Mouse (Mus musculus) ovary, adult 2 months (tissue): ENCODE measurements around the gene Lyg2. TPM values are rescaled to one million over a fixed set of nuclear protein-coding genes. Genes with fewer than 3 reads are reported as not detected.

ENCODE experiments used
- polyA plus RNA-seq: library from polyadenylated mRNA; depleted of rRNA; stranded (reverse); fragments of >200 nt; gene quantifications from 2 replicates; pipeline ENCODE4 v1.2.3, GENCODE M21; 2012; rRNA removed

Lyg2 gene
- polyA plus RNA-seq = 0.05 TPM in 1 of 2 replicates, not detected in the other

DNA sequence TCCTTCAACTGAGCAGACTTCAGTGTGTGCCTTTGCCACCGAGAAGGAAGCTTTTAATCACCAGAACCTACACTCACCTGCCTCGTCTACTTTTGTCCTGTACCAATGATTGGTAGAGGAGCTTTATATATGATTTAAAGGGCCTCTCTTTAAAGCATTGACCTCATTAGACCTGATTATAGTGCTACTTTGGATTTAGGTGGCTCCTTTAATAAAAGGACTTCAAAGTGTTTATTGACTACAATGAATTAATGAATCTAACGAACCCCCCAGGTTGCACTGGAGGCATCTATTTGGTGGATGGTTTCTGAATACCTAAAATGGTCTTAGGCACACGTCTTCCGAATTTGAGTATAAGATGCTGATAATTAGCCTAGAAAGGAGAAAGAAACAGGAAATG lies at the start of gene Lyg2:
Gene Lyg2, minus strand, starts transcription at position 101 of the 400 bp plus-strand sequence.

DNA sequence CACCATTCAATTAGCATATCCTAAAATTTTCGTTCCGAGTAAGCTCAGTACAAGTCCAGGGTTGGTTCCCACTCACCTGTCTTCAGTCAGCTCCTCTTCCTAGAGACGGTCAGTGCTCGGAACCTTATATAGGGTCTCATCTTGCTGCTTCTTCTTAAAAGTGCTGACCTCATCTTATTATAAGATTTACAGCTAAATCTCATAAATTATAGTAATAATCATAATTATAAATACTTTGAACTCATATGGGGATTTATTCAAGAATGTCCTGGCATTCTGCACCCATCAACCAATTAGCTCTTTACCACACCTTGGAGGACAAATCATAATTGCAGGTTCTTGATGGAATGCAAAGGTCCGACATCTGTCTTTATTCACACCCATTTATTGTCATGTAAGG lies 41.4 kb upstream of the Lyg2 start, which contains the start of gene Lyg1:
Gene Lyg1, minus strand, starts transcription at position 101 of the 400 bp plus-strand sequence.

DNA sequence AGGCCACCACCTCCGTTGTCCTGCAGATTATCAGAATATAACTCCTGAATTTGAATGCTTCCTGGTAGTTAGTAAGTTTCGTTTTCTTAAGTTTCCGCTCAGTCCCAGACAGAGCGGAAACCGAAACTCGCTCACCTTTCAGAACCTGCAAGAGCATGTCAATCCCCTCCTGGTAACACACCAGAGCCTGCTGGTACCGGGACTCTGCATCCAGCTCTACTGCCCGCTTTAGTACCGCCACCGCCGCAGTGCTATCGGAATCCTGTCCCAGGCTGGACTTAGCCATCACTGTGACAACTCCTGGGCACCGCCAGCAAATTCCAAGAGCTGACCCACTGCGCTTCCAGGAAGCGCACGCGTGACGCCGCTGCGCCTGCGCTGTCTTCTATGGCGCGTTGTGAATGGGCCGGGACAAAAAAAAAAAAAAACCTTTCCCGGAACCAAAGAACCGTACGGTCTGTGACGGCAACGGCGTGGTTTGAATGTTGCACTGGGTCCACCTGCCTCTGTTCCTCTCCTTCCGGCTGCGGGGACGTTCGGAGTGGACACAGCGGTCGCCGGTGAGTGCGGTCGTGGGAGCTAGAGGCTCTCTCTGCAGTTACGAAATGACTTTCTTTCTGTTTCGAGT lies 26.2 kb downstream of the Lyg2 start, which contains the start of the genes Mitd1 and Mrpl30:
Gene Mitd1, minus strand, starts transcription at position 387 of the 628 bp plus-strand sequence.
Gene Mrpl30, plus strand, starts transcription at position 453 of the 628 bp plus-strand sequence.

DNA sequence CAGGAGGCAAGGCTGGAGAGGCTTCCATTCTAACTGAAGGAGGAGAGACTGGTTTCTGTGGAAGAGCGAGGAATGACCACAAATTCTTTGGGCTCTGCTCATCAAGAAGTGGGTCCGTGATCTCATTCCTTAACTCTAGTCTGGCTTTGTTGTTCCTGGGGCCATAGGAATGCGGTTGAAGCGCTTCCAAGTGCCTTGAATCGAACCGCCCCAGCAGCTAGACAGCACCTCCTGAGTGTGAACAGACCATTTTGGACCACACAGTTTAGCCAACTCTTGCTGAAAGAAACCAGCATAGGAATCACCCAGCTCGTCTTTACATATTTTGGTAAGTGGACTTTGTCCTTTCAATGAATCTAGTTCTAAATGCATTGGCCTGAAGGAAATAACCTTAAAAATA lies 44.6 kb downstream of the Lyg2 start, which contains the start of gene Lipt1:
Gene Lipt1, plus strand, starts transcription at position 35 of the 400 bp plus-strand sequence.

DNA sequence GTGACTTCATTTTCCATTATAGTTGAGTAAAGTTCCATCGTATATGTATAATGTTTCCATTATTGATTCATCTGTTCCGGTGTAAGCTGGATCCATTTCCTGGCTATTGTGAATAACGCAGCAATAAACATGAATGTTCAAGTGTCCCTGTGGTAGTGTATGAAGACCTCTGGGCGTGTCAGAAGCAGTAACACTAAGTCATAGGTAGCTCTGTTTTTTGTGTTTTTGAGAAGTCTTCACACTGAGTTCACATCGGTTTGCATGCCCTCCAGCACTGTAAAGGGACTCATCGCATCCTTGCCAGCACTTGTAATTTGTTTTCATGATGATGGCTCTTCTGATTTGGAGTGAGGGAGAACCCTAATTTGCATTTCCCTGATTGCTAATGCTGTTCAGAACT lies 50.0 kb downstream of the Lyg2 start, which contains the start of gene Tsga10:
Gene Tsga10, minus strand, starts transcription at position 144 of the 400 bp plus-strand sequence.

Other genes starting within 250 kb of the Lyg2 start
- 13.2 and 14.4 TPM in 2 replicates for gene 2010300C02Rik, start 196.4 kb downstream of the Lyg2 start, polyA plus RNA-seq
- gene Tsga10, start 50.1 kb downstream of the Lyg2 start, polyA plus RNA-seq = 0.54 and 0.61 TPM in 2 replicates
- gene Lipt1, start 44.8 kb downstream of the Lyg2 start, polyA plus RNA-seq = 2.4 and 2.5 TPM in 2 replicates
- 3.6 and 3.8 TPM in 2 replicates for gene Mitd1, start 26.1 kb downstream of the Lyg2 start, polyA plus RNA-seq
- 28.5 and 29.7 TPM in 2 replicates for gene Mrpl30, start 26.0 kb downstream of the Lyg2 start, polyA plus RNA-seq
- 0.25 TPM in 1 of 2 replicates, not detected in the other for gene Lyg1, start 41.3 kb upstream of the Lyg2 start, polyA plus RNA-seq
- 4.3 and 5.3 TPM in 2 replicates for gene Txndc9, start 81.4 kb upstream of the Lyg2 start, polyA plus RNA-seq
- gene Eif5b, start 81.5 kb upstream of the Lyg2 start, polyA plus RNA-seq = 4.0 and 4.4 TPM in 2 replicates
- gene Rev1, start 213.3 kb upstream of the Lyg2 start, polyA plus RNA-seq = 7.6 and 8.7 TPM in 2 replicates